Mouse (Mus musculus) mesoderm, embryonic 11.5 days (tissue): Measurements from ENCODE around the gene Vmn2r11.
"Not testable (repeated sequence)": the region's sequence is repeated elsewhere in the genome, so short reads cannot be mapped to it uniquely, and the experiment has no call there.

Experiments used
- DNase-seq: peaks from one replicate; pipeline ENCODE4 v3.0.0-alpha.2; 2012; ENCODE audit warnings: low read depth, low spot score

The Vmn2r11 gene

GRCm38 (mm10) chr5:109059469-109059868, at the start of gene Vmn2r11:
Gene Vmn2r11 (minus strand): TSS chr5:109059569.
- DNase-seq = not testable (repeated sequence)

DNA sequence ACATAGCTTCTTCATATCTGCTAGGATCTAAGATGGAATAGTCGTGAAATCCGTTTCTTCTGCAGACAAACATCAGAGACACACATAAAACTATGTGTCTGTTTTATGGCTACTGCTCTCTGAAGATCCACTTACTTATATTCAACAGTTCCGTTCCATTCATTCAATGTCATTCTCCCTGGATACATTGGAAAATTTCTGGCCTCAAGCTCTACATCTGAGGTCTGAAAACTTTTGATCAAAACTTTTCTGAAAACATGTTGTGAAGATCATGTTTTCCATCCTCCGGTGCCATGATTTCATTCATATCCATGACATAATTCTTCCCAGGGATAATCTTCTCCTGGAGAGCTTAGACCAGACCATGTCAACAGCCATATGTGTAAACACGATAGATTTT, 38.5 kb upstream of the Vmn2r11 start, which contains the start of gene Vmn2r12:
TSS of gene Vmn2r12 (minus strand) at position 101 of the 400 bp plus-strand sequence.
- not testable (repeated sequence) for DNase-seq

DNA sequence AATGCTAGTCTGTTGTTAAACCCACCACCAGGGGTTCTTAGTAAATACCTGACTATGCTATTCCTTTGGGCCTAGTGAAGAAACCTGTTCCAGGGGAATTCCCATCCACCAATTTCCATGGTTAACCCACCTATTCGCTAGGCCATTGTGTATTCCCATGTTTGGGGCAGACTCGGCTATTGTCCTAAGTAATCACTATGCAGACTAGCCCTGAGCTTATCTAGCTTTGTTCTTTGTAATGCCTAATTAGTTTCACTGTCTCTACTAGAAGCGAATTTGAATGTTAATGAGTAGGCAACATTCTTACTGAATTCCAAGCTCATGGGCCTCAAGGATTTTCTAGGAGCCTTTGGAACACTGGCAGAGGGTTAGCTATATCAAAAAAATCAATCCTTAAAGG, 37.1 kb upstream of the Vmn2r11 start:
- DNase-seq = not testable (repeated sequence)

DNA sequence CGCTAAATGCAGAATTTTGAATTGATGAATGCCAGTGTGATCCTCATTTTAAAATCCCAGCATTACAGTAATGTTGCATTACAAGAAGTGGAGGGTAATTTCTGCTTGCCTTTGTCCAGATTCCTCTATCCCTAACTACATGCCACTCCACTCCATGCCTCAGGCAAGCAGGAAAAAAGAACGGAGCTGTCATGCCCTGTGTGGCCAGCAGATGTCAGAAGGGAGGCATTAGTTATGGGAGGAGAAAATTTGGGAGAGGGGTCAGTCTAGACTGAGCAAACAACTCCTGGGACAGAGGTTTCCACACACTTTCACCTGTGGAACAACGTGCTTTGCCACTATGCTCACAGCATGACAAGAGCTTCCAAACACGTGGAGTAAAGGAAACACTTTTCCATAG, 12.6 kb upstream of the Vmn2r11 start:
- not testable (repeated sequence) for DNase-seq

GRCm38 (mm10) chr5:109055286-109055685, 4.1 kb downstream of the Vmn2r11 start:
- DNase-seq = no peak

DNA sequence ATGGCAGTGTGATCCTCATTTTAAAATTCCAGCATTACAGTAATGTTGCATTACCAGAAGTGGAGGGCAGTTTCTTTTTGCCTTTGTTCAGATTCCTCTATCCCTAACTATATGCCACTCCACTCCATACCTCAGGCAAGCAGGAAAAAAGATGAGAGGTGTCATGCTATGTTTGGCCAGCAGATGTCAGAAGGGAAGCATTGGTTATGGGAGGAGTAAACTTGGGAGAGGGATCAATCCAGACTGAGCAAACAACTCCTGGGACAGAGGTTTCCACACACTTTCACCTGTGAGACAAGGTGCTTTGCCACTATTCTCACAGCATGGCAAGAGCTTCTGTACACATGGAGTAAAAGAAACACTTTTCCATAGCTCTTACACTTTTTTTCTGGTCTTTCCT, 26.8 kb downstream of the Vmn2r11 start:
- DNase-seq = no peak

GRCm38 (mm10) chr5:109006427-109006826, 52.9 kb downstream of the Vmn2r11 start, which contains the start of gene Vmn2r10:
Gene Vmn2r10 (minus strand): TSS chr5:109006527.
- DNase-seq = not testable (repeated sequence)
